ENCODE assay signal across 9 mouse cellular contexts in genomic region chr12:70283116-70283731, GRCm38 (mm10). TPM values are rescaled to one million over a fixed set of nuclear protein-coding genes. Genes with fewer than 3 reads are reported as not detected.
A peak's percentile ranks its signal among the peaks of the same experiment; 100 is the strongest.
DNase-seq lines count a peak whose midpoint lies in the region; ATAC-seq lines count a peak whose summit lies in the region.
"Had no signal": no experiment of that assay in that cellular context is flagged by ENCODE, and none has a peak within 500 bp of the region (broad histone marks: within the 10 kb centered on the region; RNA-seq: fewer than 3 reads in every experiment).

No protein-coding gene starts in this region.

- H3K27ac ChIP-seq in hindbrain, embryonic 12.5 days: no peak overlapping the region
- H3K27ac ChIP-seq: heart, embryonic 13.5 days had no signal

- no peaks in the 10 kb centered on the region for H3K36me3 ChIP-seq in hindbrain, embryonic 12.5 days
- H3K36me3 ChIP-seq: heart, embryonic 13.5 days had no signal

- no peak for ATAC-seq in hindbrain, embryonic 12.5 days (ENCODE audit: low FRiP score)

- no peak overlapping the region for H3K4me3 ChIP-seq in hindbrain, embryonic 12.5 days
- H3K4me3 ChIP-seq: heart, embryonic 13.5 days had no signal

- WGBS in hindbrain, embryonic 12.5 days: 85% methylated on average over 10 of the region's 10 CpGs

- H3K9me3 ChIP-seq in hindbrain, embryonic 12.5 days (replicated peaks): no peaks in the 10 kb centered on the region
- H3K9me3 ChIP-seq: heart, embryonic 13.5 days had no signal

- no peaks in the 10 kb centered on the region for H3K4me1 ChIP-seq in hindbrain, embryonic 12.5 days

- no peaks in the 10 kb centered on the region for H3K27me3 ChIP-seq in hindbrain, embryonic 12.5 days
- H3K27me3 ChIP-seq: heart, embryonic 13.5 days had no signal

- no peak overlapping the region for H3K9ac ChIP-seq in hindbrain, embryonic 12.5 days
- H3K9ac ChIP-seq: heart, embryonic 13.5 days had no signal

- H3K4me2 ChIP-seq in hindbrain, embryonic 12.5 days (replicated peaks): no peak overlapping the region
- H3K4me2 ChIP-seq: heart, embryonic 13.5 days had no signal

- peak; percentile 54 to 68 for DNase-seq in layer of hippocampus, adult 8-10 months (ENCODE audit: low spot score in 2 of 2)
- no peak for DNase-seq in layer of hippocampus, adult 11-12 months (ENCODE audit: low spot score)
- DNase-seq in brain, adult 2 months (ENCODE audit: low read depth, low spot score): peak; percentile 78
- peak; percentile 18 for DNase-seq in cerebellum, adult 8-10 months
- DNase-seq in kidney, postnatal 36 days: peak; percentile 33 to 64
- DNase-seq in urinary bladder, adult 2 months (ENCODE audit: low spot score): no peak
- DNase-seq: liver had no signal

RNA-seq across cellular contexts. Expression of gene Pygl, which starts 51.9 kb away (rescaled TPM):
- total RNA-seq in layer of hippocampus, adult 8-10 months (2022): 1 to 10 TPM; 3.9 to 7.0 (median 4.8) TPM
- 26.2 and 27.3 TPM in 2 replicates for polyA plus RNA-seq in urinary bladder, adult 2 months (2012; rRNA removed)
- 7.0 and 7.6 TPM in 2 replicates for polyA plus RNA-seq in hindbrain, embryonic 12.5 days (2016; fragmentation: Nextera tagmentation; extraction: Ambion mirVana)

Comparison
In these comparisons a context has a peak if more than half of its experiments do, and no peak if none do; other contexts are left out.
1. DNase-seq: peak in layer of hippocampus, adult 8-10 months (2 of 2), brain, adult 2 months (single experiment), cerebellum, adult 8-10 months (single experiment) and kidney, postnatal 36 days (2 of 2); none in layer of hippocampus, adult 11-12 months (single experiment) and urinary bladder, adult 2 months (single experiment).